Mouse (Mus musculus): ENCODE results near the gene Rapgef1.

Gene Rapgef1

GRCm38 (mm10) chr2:29619484-29620300 is at the start of gene Rapgef1:
Gene Rapgef1, plus strand, starts transcription at chr2:29619720.
- in situ Hi-C loops (cut with MboI, MseI) = loop anchor here (10.0 kb wide), 1 partner anchor 55 kb away; no protein-coding TSS in a partner anchor

GRCm38 (mm10) chr2:29571921-29572700 is 47.4 kb upstream of the Rapgef1 start:
- in situ Hi-C loops (cut with MboI, MseI) = no loop called here

GRCm38 (mm10) chr2:29572811-29573427 is 46.6 kb upstream of the Rapgef1 start:
- in situ Hi-C loops (cut with MboI, MseI) = no loop called here

- in situ Hi-C loops (cut with MboI, MseI) = no loop called here
Observed at GRCm38 (mm10) chr2:29573591-29573990, 45.9 kb upstream of the Rapgef1 start.

- in situ Hi-C loops (cut with MboI, MseI) = no loop called here
Observed at GRCm38 (mm10) chr2:29574187-29574586, 45.3 kb upstream of the Rapgef1 start.

- in situ Hi-C loops (cut with MboI, MseI) = no loop called here
Observed at GRCm38 (mm10) chr2:29582415-29582814, 37.1 kb upstream of the Rapgef1 start.

- in situ Hi-C loops (cut with MboI, MseI) = no loop called here
Observed at GRCm38 (mm10) chr2:29586017-29586702, 33.4 kb upstream of the Rapgef1 start.

GRCm38 (mm10) chr2:29588006-29588405 is 31.5 kb upstream of the Rapgef1 start:
- in situ Hi-C loops (cut with MboI, MseI) = no loop called here

GRCm38 (mm10) chr2:29589266-29589665 is 30.3 kb upstream of the Rapgef1 start:
- in situ Hi-C loops (cut with MboI, MseI) = no loop called here

- in situ Hi-C loops (cut with MboI, MseI) = no loop called here
Observed at GRCm38 (mm10) chr2:29591626-29592025, 27.9 kb upstream of the Rapgef1 start.

- in situ Hi-C loops (cut with MboI, MseI) = no loop called here
Observed at GRCm38 (mm10) chr2:29592537-29592936, 27.0 kb upstream of the Rapgef1 start.

- in situ Hi-C loops (cut with MboI, MseI) = no loop called here
Observed at GRCm38 (mm10) chr2:29603930-29604329, 15.6 kb upstream of the Rapgef1 start.

- in situ Hi-C loops (cut with MboI, MseI) = no loop called here
Observed at GRCm38 (mm10) chr2:29605591-29605990, 13.9 kb upstream of the Rapgef1 start.

GRCm38 (mm10) chr2:29606460-29606859 is 13.1 kb upstream of the Rapgef1 start:
- in situ Hi-C loops (cut with MboI, MseI) = no loop called here

GRCm38 (mm10) chr2:29617341-29617740 is 2.2 kb upstream of the Rapgef1 start:
- in situ Hi-C loops (cut with MboI, MseI) = no loop called here

- in situ Hi-C loops (cut with MboI, MseI) = no loop called here
Observed at GRCm38 (mm10) chr2:29618926-29619483, 515 bp upstream of the Rapgef1 start.

GRCm38 (mm10) chr2:29620301-29620827 is 844 bp downstream of the Rapgef1 start:
- in situ Hi-C loops (cut with MboI, MseI) = loop anchor here (10.0 kb wide), 1 partner anchor 54 kb away; no protein-coding TSS in a partner anchor

- in situ Hi-C loops (cut with MboI, MseI) = loop anchor here (10.0 kb wide), 1 partner anchor 54 kb away; no protein-coding TSS in a partner anchor
Observed at GRCm38 (mm10) chr2:29621163-29621562, 1.6 kb downstream of the Rapgef1 start.

- in situ Hi-C loops (cut with MboI, MseI) = loop anchor here (10.0 kb wide), 1 partner anchor 53 kb away; no protein-coding TSS in a partner anchor
Observed at GRCm38 (mm10) chr2:29621636-29622035, 2.1 kb downstream of the Rapgef1 start.

GRCm38 (mm10) chr2:29622126-29623005 is 2.8 kb downstream of the Rapgef1 start:
- in situ Hi-C loops (cut with MboI, MseI) = loop anchor here (10.0 kb wide), 1 partner anchor 52 kb away; no protein-coding TSS in a partner anchor

Data from regulatory T cell (primary cell).